ENCODE assay signal across 15 mouse cellular contexts in the genomic region with DNA sequence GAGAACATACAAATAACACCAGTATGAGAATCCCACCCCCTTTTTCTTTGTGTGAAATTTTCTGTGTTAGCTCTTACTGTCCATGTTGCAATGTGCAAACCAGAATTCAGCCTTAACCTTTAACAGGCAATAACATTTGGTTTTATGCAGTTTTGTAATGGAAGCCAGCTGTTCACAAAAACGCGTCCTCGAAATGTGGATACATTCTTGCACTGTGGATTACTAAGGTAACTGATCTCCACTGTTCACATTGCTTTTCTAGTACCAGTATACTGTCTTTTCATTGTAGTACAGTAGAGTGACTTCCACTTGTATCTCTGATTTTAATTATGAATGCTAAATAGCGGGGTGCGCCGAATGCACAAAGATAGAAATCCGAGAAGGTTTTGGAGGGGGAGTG.
"Had no signal": no experiment of that assay in that cellular context is flagged by ENCODE, and none has a peak within 500 bp of the region (broad histone marks: within the 10 kb centered on the region; RNA-seq: fewer than 3 reads in every experiment).

No protein-coding gene starts in this region.

- H3K9ac ChIP-seq: kidney, embryonic 15.5 days; liver, embryonic 15.5 days; lung, embryonic 15.5 days; neural tube, embryonic 15.5 days had no signal

- H3K27me3 ChIP-seq: kidney, embryonic 15.5 days; liver, embryonic 15.5 days; lung, embryonic 15.5 days had no signal

- H3K4me3 ChIP-seq: kidney, embryonic 15.5 days; liver, embryonic 15.5 days; lung, embryonic 15.5 days; midbrain, embryonic 10.5 days; myocyte; neural tube, embryonic 15.5 days had no signal

- H3K27ac ChIP-seq: kidney, embryonic 15.5 days; liver, embryonic 15.5 days; lung, embryonic 15.5 days; midbrain, embryonic 10.5 days; neural tube, embryonic 15.5 days; stomach, postnatal 0 days had no signal

- H3K9me3 ChIP-seq: kidney, embryonic 15.5 days; liver, embryonic 15.5 days; lung, embryonic 15.5 days; midbrain, embryonic 10.5 days; neural tube, embryonic 15.5 days had no signal

- H3K36me3 ChIP-seq: kidney, embryonic 15.5 days; liver, embryonic 15.5 days; lung, embryonic 15.5 days; midbrain, embryonic 10.5 days; neural tube, embryonic 15.5 days had no signal

- H3K4me1 ChIP-seq: kidney, embryonic 15.5 days; liver, embryonic 15.5 days; lung, embryonic 15.5 days; midbrain, embryonic 10.5 days; neural tube, embryonic 15.5 days had no signal

- DNase-seq: kidney, adult 18-20 months; kidney, postnatal 25 days; lung, postnatal 14 days; midbrain, embryonic 14.5 days; right cerebral cortex, adult 18-20 months; right cerebral cortex, postnatal 25 days; thymus, postnatal 4 days had no signal

- H3K4me2 ChIP-seq: kidney, embryonic 15.5 days; liver, embryonic 11.5 days; liver, embryonic 15.5 days; lung, embryonic 15.5 days; neural tube, embryonic 15.5 days had no signal
